Mouse (Mus musculus) hindbrain, embryonic 16.5 days (tissue): ENCODE measurements around the gene Mrpl51. TPM values are rescaled to one million over a fixed set of nuclear protein-coding genes. Genes with fewer than 3 reads are reported as not detected.

ENCODE experiments used
- ATAC-seq: fragments of 200-750 bp; cut with Nextera tagmentation; 2 replicates; pipeline ENCODE4 v1.8.0; 2017; ENCODE audit warnings: moderate TSS enrichment, moderate library complexity
- H3K27ac ChIP-seq: fragments of 300-500 bp; sonication (generic); 2 replicates; pipeline ENCODE4 v1.5.1; 2014; ENCODE audit warnings: low read depth, mild to moderate bottlenecking, control low read depth, low read length, moderate library complexity
- H3K27me3 ChIP-seq: fragments of 300-500 bp; sonication (generic); replicated peaks from 2 replicates; pipeline ENCODE4 v1.6.1; 2014; ENCODE audit warnings: low read length; ENCODE audit not compliant: control insufficient read depth, insufficient read depth
- H3K36me3 ChIP-seq: fragments of 300-500 bp; sonication (generic); 2 replicates; pipeline ENCODE4 v1.6.1; 2014; ENCODE audit warnings: mild to moderate bottlenecking, low read length, moderate library complexity, mixed read lengths; ENCODE audit not compliant: control insufficient read depth, insufficient read depth
- H3K4me1 ChIP-seq: fragments of 300-500 bp; sonication (generic); 2 replicates; pipeline ENCODE4 v1.6.1; 2014; ENCODE audit warnings: low read depth, low read length; ENCODE audit not compliant: control insufficient read depth, insufficient read depth
- H3K4me2 ChIP-seq: fragments of 300-500 bp; sonication (generic); 2 replicates; pipeline ENCODE4 v1.6.1; 2014; ENCODE audit warnings: mild to moderate bottlenecking, low read length, control low read depth, moderate library complexity
- H3K4me3 ChIP-seq: fragments of 300-500 bp; sonication (generic); 2 replicates; pipeline ENCODE4 v1.5.1; 2014; ENCODE audit warnings: mild to moderate bottlenecking, low read length, control low read depth, moderate library complexity
- H3K9ac ChIP-seq: fragments of 300-500 bp; sonication (generic); 2 replicates; pipeline ENCODE4 v1.6.1; 2014; ENCODE audit warnings: low read depth, mild to moderate bottlenecking, control low read depth, low read length, moderate library complexity
- H3K9me3 ChIP-seq: fragments of 300-500 bp; sonication (generic); 2 replicates; pipeline ENCODE4 v1.6.1; 2014; ENCODE audit warnings: mild to moderate bottlenecking, low read length, moderate library complexity; ENCODE audit not compliant: control insufficient read depth
- WGBS: fragments of 180-500 bp; shearing (Covaris S2); extraction: QIAGEN DNeasy Blood & Tissue Kit; methylation state at CpG from one replicate; pipeline ENCODE4 v1.1.7; 2014; 5-methylcytosine and 5-hydroxymethylcytosine counted together
- polyA plus RNA-seq: library from polyadenylated mRNA; unstranded; fragments of >200 nt; fragmentation: Nextera tagmentation; extraction: Ambion mirVana; gene quantifications from 2 replicates; pipeline ENCODE4 v1.2.1, GENCODE M21; 2015

The Mrpl51 gene
- polyA plus RNA-seq, 1 experiment from 2014 or later: 154 TPM

DNA sequence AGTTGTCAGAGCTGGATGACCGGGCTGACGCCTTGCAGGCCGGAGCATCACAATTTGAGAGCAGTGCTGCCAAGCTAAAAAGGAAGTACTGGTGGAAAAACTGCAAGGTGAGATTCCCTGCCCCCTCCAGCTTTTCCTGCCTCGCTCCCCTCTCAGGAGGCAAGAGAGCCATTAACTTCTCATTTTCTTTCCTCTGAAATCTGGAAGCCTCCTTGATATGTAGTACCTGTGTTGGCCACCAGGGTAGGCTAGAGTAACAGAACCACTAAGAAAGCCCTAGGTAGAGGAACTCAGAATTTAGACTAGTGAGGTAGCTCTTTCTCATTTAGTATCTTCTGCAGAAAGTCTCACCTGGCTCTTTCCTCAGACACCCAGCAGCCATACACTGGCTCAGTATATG, 27.4 kb downstream of the Mrpl51 start:
- 77% methylated on average over 4 of the region's 4 CpGs for WGBS
- no peak overlapping the region for H3K4me2 ChIP-seq
- no peak for ATAC-seq

GRCm38 (mm10) chr6:125221115-125221745, 29.6 kb downstream of the Mrpl51 start:
- no peak overlapping the region for H3K4me2 ChIP-seq
- no peaks in the 10 kb centered on the region for H3K27me3 ChIP-seq
- no peak overlapping the region for H3K27ac ChIP-seq
- no peak for ATAC-seq
- WGBS: 89% methylated on average over 20 of the region's 20 CpGs
- no peak overlapping the region for H3K9ac ChIP-seq
- no peaks in the 10 kb centered on the region; the same call in 1 of the 2 replicates for H3K36me3 ChIP-seq
- H3K4me3 ChIP-seq: no peak overlapping the region
- no peaks in the 10 kb centered on the region for H3K9me3 ChIP-seq
- peaks cover 7% of the 10 kb centered on the region for H3K4me1 ChIP-seq

More for the DNA sequence above, 27.4 kb downstream of the Mrpl51 start:
- Histone ChIP-seq H3K9ac (no peak overlapping the region), H3K4me1 (peaks cover 10% of the 10 kb centered on the region), H3K9me3 (no peaks in the 10 kb centered on the region), H3K27me3 (peaks cover under 1% of the 10 kb centered on the region; the same call in 1 of the 2 replicates), H3K36me3 (no peaks in the 10 kb centered on the region; the same call in 1 of the 2 replicates), H3K4me3 (no peak overlapping the region), H3K27ac (no peak overlapping the region)

DNA sequence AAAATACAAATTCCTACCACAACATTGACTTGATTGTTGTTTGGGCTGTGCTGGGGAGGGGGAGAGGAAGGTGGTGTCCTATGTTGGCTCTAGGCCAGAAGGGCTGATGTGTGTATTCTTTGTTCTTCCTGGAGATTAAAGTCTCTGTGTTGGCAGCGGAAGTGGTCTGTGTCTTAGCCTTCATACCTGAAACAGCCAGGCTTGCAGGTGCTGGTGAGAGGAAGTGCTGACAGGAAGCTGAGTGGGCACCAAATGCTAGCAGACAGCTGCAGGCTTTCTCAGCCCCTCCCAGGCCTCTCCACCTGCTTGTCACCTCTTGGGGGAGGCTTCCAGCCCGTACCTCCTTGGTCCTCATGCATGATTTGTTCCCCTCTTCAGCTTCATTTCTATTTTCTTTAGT, 30.5 kb downstream of the Mrpl51 start:
- H3K9me3 ChIP-seq: no peaks in the 10 kb centered on the region
- ATAC-seq: no peak
- no peak overlapping the region for H3K27ac ChIP-seq
- H3K36me3 ChIP-seq: no peaks in the 10 kb centered on the region; the same call in 1 of the 2 replicates
- no peaks in the 10 kb centered on the region for H3K27me3 ChIP-seq
- no peaks in the 10 kb centered on the region for H3K4me1 ChIP-seq
- 72% methylated on average over 2 of the region's 2 CpGs for WGBS
- no peak overlapping the region for H3K4me3 ChIP-seq
- H3K4me2 ChIP-seq: no peak overlapping the region
- H3K9ac ChIP-seq: no peak overlapping the region

DNA sequence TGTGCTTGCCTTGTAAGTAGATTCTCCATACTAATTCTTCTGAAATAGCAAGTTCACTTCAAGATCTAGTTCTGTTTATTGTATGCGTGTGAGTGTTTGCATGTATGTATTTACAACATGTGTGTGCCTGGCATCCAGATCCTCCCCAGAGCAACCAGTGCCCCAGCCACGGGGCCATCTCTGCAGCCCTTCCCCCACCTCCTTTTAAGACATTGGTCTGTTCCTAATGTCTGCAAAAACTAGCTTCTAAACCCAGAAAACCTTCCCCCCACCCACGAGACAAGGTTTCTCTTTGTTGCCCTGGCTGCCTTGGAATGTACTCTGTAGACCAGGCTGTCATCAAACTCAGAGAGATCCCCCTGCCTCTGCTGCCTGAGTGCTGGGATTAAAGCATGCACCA, 31.0 kb downstream of the Mrpl51 start:
- no peak overlapping the region for H3K27ac ChIP-seq
- no peaks in the 10 kb centered on the region for H3K9me3 ChIP-seq
- H3K27me3 ChIP-seq: no peaks in the 10 kb centered on the region
- no peaks in the 10 kb centered on the region for H3K4me1 ChIP-seq
- ATAC-seq: no peak
- WGBS: 91% methylated on average over 3 of the region's 3 CpGs
- H3K4me2 ChIP-seq: no peak overlapping the region
- H3K36me3 ChIP-seq: no peaks in the 10 kb centered on the region; the same call in 1 of the 2 replicates
- no peak overlapping the region for H3K9ac ChIP-seq
- H3K4me3 ChIP-seq: no peak overlapping the region

DNA sequence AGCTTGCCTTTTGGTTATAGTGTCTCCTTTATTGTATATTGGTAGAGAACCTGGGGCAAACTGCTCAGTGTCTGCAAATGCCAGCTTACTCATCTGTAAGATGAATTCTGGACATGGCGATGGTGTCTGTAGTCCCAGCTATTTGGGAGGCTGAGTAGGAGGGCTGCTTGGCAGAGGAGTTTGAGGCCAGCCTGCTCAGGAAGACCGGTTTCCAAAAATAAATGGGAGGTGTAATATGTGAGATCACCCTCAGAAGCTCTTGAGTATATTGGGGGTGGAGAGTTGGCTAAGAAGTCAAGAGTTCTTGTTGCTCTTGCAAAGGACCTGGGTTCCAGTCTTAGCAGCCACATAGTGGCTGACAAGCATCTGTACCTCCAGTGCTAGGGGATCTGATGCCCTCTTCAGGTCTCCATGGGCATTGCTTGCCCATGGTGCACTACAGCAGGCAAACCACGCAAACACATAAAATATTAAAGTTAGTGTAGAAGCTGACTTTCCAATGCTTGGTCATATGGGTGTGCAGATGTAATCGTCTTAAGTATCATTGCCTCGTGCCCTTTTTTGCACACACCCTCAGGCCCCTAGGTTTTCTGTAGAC, 34.0 kb downstream of the Mrpl51 start:
- Histone ChIP-seq H3K4me3 (no peak overlapping the region), H3K9ac (no peak overlapping the region), H3K4me1 (no peaks in the 10 kb centered on the region), H3K36me3 (no peaks in the 10 kb centered on the region; the same call in 1 of the 2 replicates), H3K27ac (no peak overlapping the region), H3K4me2 (no peak overlapping the region), H3K27me3 (no peaks in the 10 kb centered on the region), H3K9me3 (no peaks in the 10 kb centered on the region)
- 86% methylated on average over 5 of the region's 5 CpGs for WGBS
- no peak for ATAC-seq

DNA sequence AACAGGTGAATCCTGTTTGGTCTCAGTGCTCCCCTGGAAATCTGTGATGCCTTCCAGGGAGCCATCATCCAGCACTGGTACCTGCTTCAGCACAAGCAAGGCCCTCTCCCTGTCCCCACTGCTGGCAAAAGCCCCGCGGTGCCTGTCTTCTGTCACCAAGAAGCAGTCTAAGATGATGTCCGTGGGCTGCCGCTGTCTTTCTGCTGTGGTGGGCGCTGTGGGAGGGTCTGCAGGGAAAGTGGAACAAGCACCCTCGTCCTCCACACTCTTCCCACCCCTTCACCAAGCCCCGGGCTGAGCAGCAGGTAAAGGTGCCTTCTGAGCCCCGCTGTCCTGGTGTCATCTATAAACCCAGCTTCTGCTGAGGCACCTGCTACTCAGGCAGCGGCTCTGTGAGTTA, 39.0 kb downstream of the Mrpl51 start:
- peaks cover 8% of the 10 kb centered on the region for H3K4me1 ChIP-seq
- H3K4me3 ChIP-seq: no peak overlapping the region
- peak overlapping the region; percentile 74; the same call in 1 of the 2 replicates for H3K27ac ChIP-seq
- peak overlapping the region; percentile 50 for H3K9ac ChIP-seq
- peak overlapping the region; percentile 89 for H3K4me2 ChIP-seq
- no peaks in the 10 kb centered on the region for H3K9me3 ChIP-seq
- 0 out of 2 replicates have a peak, but pooled peaks have one; percentile 21 for ATAC-seq
- no peaks in the 10 kb centered on the region for H3K27me3 ChIP-seq
- 61% methylated on average over 9 of the region's 9 CpGs for WGBS
- H3K36me3 ChIP-seq: no peaks in the 10 kb centered on the region

DNA sequence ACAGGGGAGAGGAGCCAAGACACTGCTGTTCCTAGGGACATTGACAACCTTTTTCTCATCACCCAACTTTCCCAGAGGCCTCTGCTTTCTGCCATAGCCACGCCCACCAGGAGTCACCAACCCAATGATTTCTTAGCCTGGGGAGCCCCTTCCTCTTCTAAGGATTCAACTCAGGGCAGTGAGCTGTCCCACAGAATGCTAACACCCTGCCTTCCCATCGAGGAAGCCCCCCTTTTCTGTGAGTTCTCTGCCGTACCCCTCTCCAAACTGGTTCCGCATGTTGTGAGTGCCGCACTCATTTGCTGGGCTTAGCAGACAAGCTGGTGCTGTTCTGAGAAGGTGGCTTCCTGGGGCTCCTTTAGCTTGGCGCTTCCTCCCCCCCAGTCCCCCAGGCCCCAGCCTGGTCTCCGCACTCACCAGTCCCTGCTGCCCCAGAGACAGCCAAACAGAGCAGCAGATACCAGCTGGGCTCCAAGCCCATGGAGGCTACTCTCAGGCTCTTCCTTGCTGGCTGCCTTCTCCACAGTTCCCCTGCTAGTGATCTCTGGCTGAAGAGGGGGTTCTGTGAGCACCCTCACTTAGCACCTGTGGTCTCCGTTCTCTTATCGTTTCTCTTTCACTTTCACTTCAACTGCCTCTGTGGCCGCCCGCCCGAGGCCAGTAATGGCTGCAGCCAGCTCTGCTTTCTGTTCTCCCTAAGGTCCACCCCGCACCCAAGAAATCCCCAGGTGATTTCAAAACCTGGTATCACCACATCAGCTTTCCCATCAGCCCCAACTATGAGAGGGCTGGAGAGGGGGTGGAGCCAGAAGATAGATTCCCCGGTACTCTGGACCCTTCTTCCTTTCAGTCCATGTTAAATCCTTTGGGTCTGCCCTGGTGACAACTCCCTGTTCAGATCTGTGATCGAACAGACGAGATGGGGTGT, 39.8 kb downstream of the Mrpl51 start, which contains the start of gene Tapbpl:
Tapbpl (minus strand) TSS at position 744 of the 928 bp plus-strand sequence.
- H3K27me3 ChIP-seq: no peaks in the 10 kb centered on the region
- 8% methylated on average over 16 of the region's 16 CpGs for WGBS
- H3K4me3 ChIP-seq: peak within 1 kb of the TSS; percentile 49
- H3K9ac ChIP-seq: peak within 1 kb of the TSS; percentile 73
- H3K9me3 ChIP-seq: no peaks in the 10 kb centered on the region
- peaks cover 8% of the 10 kb centered on the region for H3K4me1 ChIP-seq
- peak; percentile 87 for ATAC-seq
- H3K27ac ChIP-seq: peak within 1 kb of the TSS; percentile 74
- H3K36me3 ChIP-seq: no peaks in the 10 kb centered on the region
- peak within 1 kb of the TSS; percentile 89 for H3K4me2 ChIP-seq

DNA sequence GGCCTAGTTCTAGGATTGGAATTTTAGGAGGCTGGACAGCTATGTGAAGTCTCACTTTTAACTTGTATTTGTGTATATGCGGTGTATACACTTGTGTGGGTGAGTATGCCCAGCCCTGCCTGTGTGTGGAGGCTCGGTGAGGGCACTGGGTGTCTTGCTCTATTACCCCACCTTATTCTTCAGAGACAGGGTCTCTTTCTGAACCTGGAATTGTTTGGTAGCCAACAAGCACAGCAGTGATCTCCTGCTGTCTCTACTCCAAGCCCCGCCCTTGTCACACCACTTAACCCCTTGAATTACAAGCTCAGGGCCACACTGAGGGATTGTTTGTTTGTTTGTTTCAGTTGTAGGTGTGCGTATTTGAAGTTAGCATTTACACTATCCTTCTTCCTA, 40.4 kb downstream of the Mrpl51 start:
- Histone ChIP-seq H3K4me1 (peaks cover 8% of the 10 kb centered on the region), H3K9me3 (no peaks in the 10 kb centered on the region), H3K27ac (peak overlapping the region; percentile 74; the same call in 1 of the 2 replicates), H3K36me3 (no peaks in the 10 kb centered on the region), H3K4me2 (peak overlapping the region; percentile 89), H3K4me3 (peak overlapping the region; percentile 49), H3K9ac (peak overlapping the region; percentile 73; the same call in 1 of the 2 replicates), H3K27me3 (no peaks in the 10 kb centered on the region)
- WGBS: 52% methylated on average over 4 of the region's 4 CpGs
- peak; percentile 26; the same call in 1 of the 2 replicates for ATAC-seq
